Mouse (Mus musculus): ENCODE measurements around the gene Spock1. TPM values are rescaled to one million over a fixed set of nuclear protein-coding genes. Genes with fewer than 3 reads are reported as not detected.
A peak's percentile ranks its signal among the peaks of the same experiment; 100 is the strongest.

Gene Spock1
- 89.1 and 89.9 TPM in 2 replicates for polyA plus RNA-seq (2012; rRNA removed)

DNA sequence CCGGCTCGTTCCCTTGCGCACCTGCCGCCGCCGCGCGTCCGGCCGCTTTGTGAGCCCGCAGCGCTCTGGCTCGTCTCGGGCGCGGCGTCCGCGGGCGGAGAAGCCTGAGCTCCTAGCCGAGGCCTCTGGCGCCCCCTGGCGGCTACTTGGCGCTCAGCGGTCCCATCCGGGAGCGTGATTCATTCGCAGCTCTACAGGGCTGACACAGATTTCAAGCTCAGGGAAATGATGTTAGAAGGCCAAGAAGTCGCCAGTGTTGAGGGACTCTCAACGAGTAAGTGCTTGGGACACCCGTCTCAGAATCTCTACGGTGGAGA lies at the start of gene Spock1:
Spock1 (minus strand) TSS at position 67 of the 317 bp plus-strand sequence.
- peak; percentile 75 to 97 for DNase-seq (ENCODE audit: extremely low spot score in 1 of 2, low spot score in 1 of 2)

- DNase-seq (ENCODE audit: extremely low spot score in 1 of 2, low spot score in 1 of 2), result peak; percentile 62 to 80
Observed at GRCm38 (mm10) chr13:57950091-57950490, 42.0 kb upstream of the Spock1 start.

DNA sequence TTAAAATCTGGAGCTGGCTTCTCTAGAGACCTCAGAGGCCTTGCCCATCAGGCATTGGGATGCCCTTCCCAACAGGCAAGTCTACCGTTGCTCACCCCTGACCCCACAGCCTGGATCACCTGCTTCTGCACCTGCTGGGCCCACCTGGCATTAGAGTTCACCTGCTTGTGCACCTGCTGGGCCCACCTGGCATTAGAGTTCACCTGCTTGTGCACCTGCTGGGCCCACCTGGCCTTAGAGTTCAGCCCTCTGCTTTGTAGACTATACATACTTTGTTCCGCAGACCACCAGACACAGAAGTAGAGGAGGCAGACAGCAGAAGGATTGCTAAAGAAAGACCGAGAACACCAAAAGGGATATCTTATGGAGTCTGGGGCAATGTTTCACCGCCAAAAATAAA lies 41.4 kb upstream of the Spock1 start:
- DNase-seq (ENCODE audit: extremely low spot score in 1 of 2, low spot score in 1 of 2), result peak in 1 of 2 experiments; percentile 20

- DNase-seq (ENCODE audit: extremely low spot score in 1 of 2, low spot score in 1 of 2), result no peak
Observed at GRCm38 (mm10) chr13:57945197-57945596, 37.1 kb upstream of the Spock1 start.

DNA sequence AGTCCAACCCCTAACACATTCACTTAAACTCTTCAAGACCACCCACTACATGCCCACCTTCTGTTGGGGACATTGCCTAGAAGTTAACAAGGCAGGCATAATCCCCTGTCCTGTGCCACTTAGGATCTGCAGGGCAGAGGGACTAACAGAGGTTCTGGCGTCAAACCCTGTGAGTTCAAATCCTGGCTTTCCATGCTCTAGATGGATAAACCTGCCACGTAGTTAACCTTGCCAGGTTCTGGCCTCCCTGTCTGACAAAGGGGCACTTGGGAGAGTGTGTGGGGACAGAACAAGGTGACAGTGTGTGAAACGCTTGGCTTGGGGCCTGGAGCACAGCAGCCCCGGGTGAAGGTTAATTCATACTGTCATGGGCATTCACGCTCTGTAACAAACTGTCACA lies 36.3 kb upstream of the Spock1 start:
- DNase-seq (ENCODE audit: extremely low spot score in 1 of 2, low spot score in 1 of 2), result no peak

GRCm38 (mm10) chr13:57943900-57944299 lies 35.8 kb upstream of the Spock1 start:
- DNase-seq (ENCODE audit: extremely low spot score in 1 of 2, low spot score in 1 of 2), result no peak

- peak in 1 of 2 experiments; percentile 51 for DNase-seq (ENCODE audit: extremely low spot score in 1 of 2, low spot score in 1 of 2)
Observed at GRCm38 (mm10) chr13:57937463-57938229, 29.5 kb upstream of the Spock1 start.

- peak in 1 of 2 experiments; percentile 72 for DNase-seq (ENCODE audit: extremely low spot score in 1 of 2, low spot score in 1 of 2)
Observed at GRCm38 (mm10) chr13:57931998-57932397, 23.9 kb upstream of the Spock1 start.

DNA sequence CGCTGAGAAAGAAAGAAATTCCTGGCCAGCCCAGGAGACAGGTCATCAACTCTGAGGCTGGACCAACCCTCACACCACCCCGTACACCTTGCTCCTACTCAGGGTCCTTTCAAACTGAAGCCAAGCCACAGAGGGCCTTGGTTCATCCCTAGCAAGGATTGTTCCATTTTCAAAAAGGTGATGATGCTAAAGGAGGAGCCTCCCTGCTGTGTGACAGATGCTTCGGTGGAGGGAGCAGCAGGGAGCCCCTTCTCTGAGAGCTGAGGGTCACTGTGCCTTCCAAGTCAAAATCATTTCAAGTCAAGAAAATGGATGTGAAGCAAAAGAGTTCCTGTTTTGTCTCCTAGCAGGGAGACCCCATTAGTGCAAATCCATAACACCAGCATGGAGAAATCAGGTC lies 23.2 kb upstream of the Spock1 start:
- no peak for DNase-seq (ENCODE audit: extremely low spot score in 1 of 2, low spot score in 1 of 2)

- no peak for DNase-seq (ENCODE audit: extremely low spot score in 1 of 2, low spot score in 1 of 2)
Observed at GRCm38 (mm10) chr13:57930720-57931119, 22.6 kb upstream of the Spock1 start.

GRCm38 (mm10) chr13:57930283-57930682 lies 22.2 kb upstream of the Spock1 start:
- no peak for DNase-seq (ENCODE audit: extremely low spot score in 1 of 2, low spot score in 1 of 2)

- DNase-seq (ENCODE audit: extremely low spot score in 1 of 2, low spot score in 1 of 2), result no peak
Observed at GRCm38 (mm10) chr13:57919947-57920346, 11.8 kb upstream of the Spock1 start.

GRCm38 (mm10) chr13:57911171-57911570 lies 3.0 kb upstream of the Spock1 start:
- no peak for DNase-seq (ENCODE audit: extremely low spot score in 1 of 2, low spot score in 1 of 2)

- no peak for DNase-seq (ENCODE audit: extremely low spot score in 1 of 2, low spot score in 1 of 2)
Observed at GRCm38 (mm10) chr13:57907428-57908265, 485 bp downstream of the Spock1 start.

DNA sequence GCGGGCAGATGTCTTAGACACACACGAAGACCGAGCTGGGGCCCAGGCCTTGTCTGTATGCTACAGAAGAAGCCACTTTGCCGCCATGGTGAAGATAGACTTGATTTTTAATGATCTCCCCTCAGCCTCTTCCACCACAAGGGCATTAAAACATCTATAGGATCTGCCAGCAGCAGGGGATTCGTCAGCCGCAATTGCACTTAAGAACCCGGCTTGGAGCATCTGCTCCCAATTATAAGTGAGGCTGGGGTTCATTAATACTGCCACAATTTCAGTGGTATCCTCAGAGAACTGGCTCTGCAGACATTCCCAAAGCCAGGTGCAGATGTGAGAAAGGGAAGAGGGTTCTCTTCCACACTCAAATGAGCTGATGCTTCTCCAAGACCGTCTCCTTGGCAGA lies 13.5 kb downstream of the Spock1 start:
- DNase-seq (ENCODE audit: extremely low spot score in 1 of 2, low spot score in 1 of 2), result no peak

DNA sequence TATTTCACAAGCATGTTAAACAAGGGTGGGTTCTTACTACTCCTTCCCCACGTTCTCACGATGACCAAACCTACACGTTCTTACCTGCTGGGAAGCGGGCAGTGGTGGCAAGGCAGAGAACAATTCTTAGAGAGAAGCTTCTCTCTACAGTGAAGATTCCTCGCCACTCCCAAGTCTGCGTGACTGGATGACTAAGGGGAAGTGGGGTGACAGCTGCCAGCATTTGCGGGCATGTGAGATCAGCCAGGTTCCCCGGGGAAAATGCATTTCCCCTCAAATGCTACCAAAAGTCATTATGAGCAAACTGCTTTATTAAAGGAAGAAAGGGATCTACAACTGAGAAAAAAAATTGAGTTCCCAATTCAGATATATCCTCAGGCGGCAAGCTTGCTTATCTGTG lies 18.4 kb downstream of the Spock1 start:
- no peak for DNase-seq (ENCODE audit: extremely low spot score in 1 of 2, low spot score in 1 of 2)

DNA sequence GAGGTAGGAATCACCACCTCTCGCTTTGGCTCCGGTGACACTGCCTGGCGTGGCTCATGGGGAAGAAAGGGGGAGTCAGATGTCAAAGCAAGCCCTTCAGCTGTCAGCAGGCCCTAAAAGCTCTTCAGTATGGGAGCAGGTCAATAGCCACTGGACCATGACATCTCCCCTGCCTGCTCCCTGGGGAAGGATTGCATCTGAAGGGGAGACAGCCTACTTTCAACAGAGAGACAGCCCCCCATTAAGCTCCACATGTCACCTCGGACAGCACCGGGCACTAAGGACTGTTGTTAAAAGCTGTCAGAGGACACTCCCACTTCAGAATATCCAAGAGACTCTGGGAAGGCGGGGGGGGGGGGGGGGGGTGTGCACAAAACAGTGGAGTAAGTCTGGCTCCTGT lies 19.1 kb downstream of the Spock1 start:
- no peak for DNase-seq (ENCODE audit: extremely low spot score in 1 of 2, low spot score in 1 of 2)

DNA sequence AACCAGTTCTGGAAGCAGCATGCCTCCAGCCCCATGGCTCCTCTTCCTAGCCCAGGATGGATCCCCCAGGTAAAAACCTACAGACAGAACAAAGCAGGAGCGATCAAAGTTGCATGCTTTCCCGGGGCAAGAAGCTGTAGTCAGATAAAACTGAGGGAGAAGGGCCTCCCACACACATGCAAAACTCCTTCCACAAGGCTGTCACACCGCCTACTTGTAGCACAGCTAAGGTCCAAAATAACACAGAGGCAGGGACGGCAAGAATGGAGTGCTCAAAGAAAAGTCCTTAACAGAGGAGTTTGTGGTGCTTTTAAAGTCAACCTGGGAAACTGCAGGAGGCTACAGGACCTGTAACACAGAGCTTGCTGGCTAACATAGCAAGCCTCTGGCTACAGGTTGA lies 28.3 kb downstream of the Spock1 start:
- peak; percentile 78 to 79 for DNase-seq (ENCODE audit: extremely low spot score in 1 of 2, low spot score in 1 of 2)

GRCm38 (mm10) chr13:57878797-57879196 lies 29.3 kb downstream of the Spock1 start:
- no peak for DNase-seq (ENCODE audit: extremely low spot score in 1 of 2, low spot score in 1 of 2)

DNA sequence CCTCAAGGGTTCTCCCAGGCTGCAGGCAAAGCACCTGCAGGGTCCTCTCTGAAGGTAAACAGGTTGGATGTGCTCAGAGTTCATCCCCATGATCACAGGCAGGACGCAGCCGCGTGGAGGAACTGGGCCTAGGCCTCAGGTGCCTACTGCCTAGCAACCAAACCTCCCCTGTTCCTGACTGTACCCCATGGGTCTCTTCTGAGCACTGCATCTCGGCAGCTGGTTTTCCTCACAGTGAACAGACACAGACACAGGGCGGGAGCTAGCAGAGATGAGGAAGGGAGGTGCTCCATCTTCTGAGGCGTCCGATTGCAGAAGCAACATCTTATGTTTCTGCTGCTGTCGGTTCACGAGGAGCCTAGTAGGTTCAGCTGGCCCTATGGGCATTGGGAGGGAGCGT lies 30.4 kb downstream of the Spock1 start:
- DNase-seq (ENCODE audit: extremely low spot score in 1 of 2, low spot score in 1 of 2), result no peak

- DNase-seq (ENCODE audit: extremely low spot score in 1 of 2, low spot score in 1 of 2), result no peak
Observed at GRCm38 (mm10) chr13:57876966-57877365, 31.2 kb downstream of the Spock1 start.

DNA sequence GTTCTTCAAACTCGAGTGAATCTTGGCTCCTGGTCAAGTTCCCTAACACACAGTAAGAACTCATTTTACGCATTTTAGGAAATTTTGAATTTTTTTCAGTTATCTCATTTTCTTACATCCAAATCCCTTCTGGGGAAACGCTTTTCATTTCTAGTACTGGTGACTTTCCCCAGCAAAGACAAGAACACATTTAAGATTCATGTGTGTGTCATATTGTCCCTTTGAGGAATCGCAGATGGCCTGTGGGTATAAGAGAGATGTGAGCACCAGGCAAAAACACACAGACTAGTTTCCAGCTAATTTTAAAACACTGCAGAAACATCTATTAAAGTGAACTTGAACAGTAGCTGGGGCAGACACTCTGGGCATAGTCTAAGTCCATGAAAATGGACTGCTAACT lies 38.1 kb downstream of the Spock1 start:
- peak in 1 of 2 experiments; percentile 50 for DNase-seq (ENCODE audit: extremely low spot score in 1 of 2, low spot score in 1 of 2)
